Mouse (Mus musculus) brown adipose tissue, adult 24 weeks (tissue): ENCODE data around the gene Zfp217. TPM values are rescaled to one million over a fixed set of nuclear protein-coding genes. Genes with fewer than 3 reads are reported as not detected.
A peak's percentile ranks its signal among the peaks of the same experiment; 100 is the strongest.
"Not testable (repeated sequence)": the region's sequence is repeated elsewhere in the genome, so short reads cannot be mapped to it uniquely, and the experiment has no call there.

Source experiments
- H3K27ac ChIP-seq: fragments of 200-500 bp; replicated peaks from 2 replicates; pipeline ENCODE4 v1.5.1; 2012; ENCODE audit warnings: low read depth, mild to moderate bottlenecking, low read length
- H3K4me1 ChIP-seq: fragments of 200-500 bp; 2 replicates; pipeline ENCODE4 v1.6.1; 2012; ENCODE audit warnings: low read length, mixed read lengths; ENCODE audit not compliant: control insufficient read depth, insufficient read depth, insufficient read length
- H3K4me3 ChIP-seq: fragments of 200-500 bp; 2 replicates; pipeline ENCODE4 v1.5.1; 2012; ENCODE audit warnings: low read depth, mild to moderate bottlenecking, low read length, moderate library complexity; ENCODE audit not compliant: insufficient read depth
- polyA plus RNA-seq: library from polyadenylated mRNA; stranded (reverse); fragments of >200 nt; gene quantifications from 2 replicates; pipeline ENCODE4 v1.2.4, GENCODE M21; 2012; ENCODE audit not compliant: missing spikeins, insufficient read depth, insufficient read length

Gene Zfp217
- polyA plus RNA-seq = 5.3 and 7.2 TPM in 2 replicates

GRCm38 (mm10) chr2:170147661-170148153 lies at the start of gene Zfp217:
Gene Zfp217, minus strand, starts transcription at chr2:170148103.
- 0 out of 2 replicates have a peak, but pooled peaks cover 3% of the 10 kb centered on the region for H3K4me1 ChIP-seq
- H3K27ac ChIP-seq = peak within 1 kb of the TSS; percentile 55
- H3K4me3 ChIP-seq = 0 out of 2 replicates have a peak within 1 kb of the TSS, but pooled peaks have one; percentile 16

GRCm38 (mm10) chr2:170195542-170196089 lies 47.7 kb upstream of the Zfp217 start:
- H3K4me3 ChIP-seq = no peak overlapping the region

GRCm38 (mm10) chr2:170194845-170195244 lies 46.9 kb upstream of the Zfp217 start:
- H3K4me3 ChIP-seq = no peak overlapping the region
- no peak overlapping the region for H3K27ac ChIP-seq
- no peaks in the 10 kb centered on the region; the same call in 1 of the 2 replicates for H3K4me1 ChIP-seq

More at GRCm38 (mm10) chr2:170195542-170196089, 47.7 kb upstream of the Zfp217 start:
- Histone ChIP-seq H3K4me1 (no peaks in the 10 kb centered on the region; the same call in 1 of the 2 replicates), H3K27ac (no peak overlapping the region)

GRCm38 (mm10) chr2:170193850-170194249 lies 45.9 kb upstream of the Zfp217 start:
- Histone ChIP-seq H3K4me1 (no peaks in the 10 kb centered on the region; the same call in 1 of the 2 replicates), H3K27ac (no peak overlapping the region), H3K4me3 (peak overlapping the region; percentile 18; the same call in 1 of the 2 replicates)

GRCm38 (mm10) chr2:170193211-170193610 lies 45.3 kb upstream of the Zfp217 start:
- Histone ChIP-seq H3K4me1 (no peaks in the 10 kb centered on the region; the same call in 1 of the 2 replicates), H3K4me3 (peak overlapping the region; percentile 32), H3K27ac (no peak overlapping the region)

- Histone ChIP-seq H3K27ac (no peak overlapping the region), H3K4me3 (no peak overlapping the region), H3K4me1 (no peaks in the 10 kb centered on the region; the same call in 1 of the 2 replicates)
Measured at GRCm38 (mm10) chr2:170192731-170193149, 44.8 kb upstream of the Zfp217 start.

GRCm38 (mm10) chr2:170188721-170189120 lies 40.8 kb upstream of the Zfp217 start:
- no peak overlapping the region for H3K4me3 ChIP-seq
- H3K27ac ChIP-seq = no peak overlapping the region
- H3K4me1 ChIP-seq = peaks cover under 1% of the 10 kb centered on the region; the same call in 1 of the 2 replicates

- Histone ChIP-seq H3K4me3 (peak overlapping the region; percentile 62), H3K4me1 (peaks cover 4% of the 10 kb centered on the region; the same call in 1 of the 2 replicates), H3K27ac (peak overlapping the region; percentile 58)
Measured at GRCm38 (mm10) chr2:170185137-170185837, 37.4 kb upstream of the Zfp217 start.

GRCm38 (mm10) chr2:170184175-170184983 lies 36.5 kb upstream of the Zfp217 start:
- H3K4me3 ChIP-seq = peak overlapping the region; percentile 62
- H3K27ac ChIP-seq = peak overlapping the region; percentile 58
- peaks cover 4% of the 10 kb centered on the region; the same call in 1 of the 2 replicates for H3K4me1 ChIP-seq

- Histone ChIP-seq H3K4me1 (peaks cover 4% of the 10 kb centered on the region; the same call in 1 of the 2 replicates), H3K27ac (0 out of 2 replicates have a peak overlapping the region, but pooled peaks have one; percentile 38), H3K4me3 (no peak overlapping the region)
Measured at GRCm38 (mm10) chr2:170183851-170184174, 35.9 kb upstream of the Zfp217 start.

GRCm38 (mm10) chr2:170181862-170182261 lies 34.0 kb upstream of the Zfp217 start:
- Histone ChIP-seq H3K4me1 (peaks cover 7% of the 10 kb centered on the region; the same call in 1 of the 2 replicates), H3K27ac (no peak overlapping the region)

GRCm38 (mm10) chr2:170180769-170181168 lies 32.9 kb upstream of the Zfp217 start:
- not testable (repeated sequence) for H3K4me3 ChIP-seq, H3K4me1 ChIP-seq, H3K27ac ChIP-seq

More at GRCm38 (mm10) chr2:170181862-170182261, 34.0 kb upstream of the Zfp217 start:
- H3K4me3 ChIP-seq = no peak overlapping the region

- Histone ChIP-seq H3K4me3 (no peak overlapping the region), H3K27ac (no peak overlapping the region), H3K4me1 (peaks cover 7% of the 10 kb centered on the region)
Measured at GRCm38 (mm10) chr2:170179317-170179716, 31.4 kb upstream of the Zfp217 start.

GRCm38 (mm10) chr2:170177323-170177722 lies 29.4 kb upstream of the Zfp217 start:
- H3K27ac ChIP-seq = no peak overlapping the region

More at GRCm38 (mm10) chr2:170177323-170177722, 29.4 kb upstream of the Zfp217 start:
- Histone ChIP-seq H3K4me3 (no peak overlapping the region), H3K4me1 (peaks cover 5% of the 10 kb centered on the region; the same call in 1 of the 2 replicates)
